Mouse (Mus musculus) embryo, embryonic 11.5 days (tissue): ENCODE measurements at regions not wholly inside any gene's neighbourhood (a gene's known extent, or its start where the extent isn't known, plus 50 kb on each side); places are given as distances from the start of the nearest gene placed in this dataset.
"Not testable (repeated sequence)": the region's sequence is repeated elsewhere in the genome, so short reads cannot be mapped to it uniquely, and the experiment has no call there.

Experiments
- DNase-seq: peaks from one replicate; pipeline ENCODE4 v3.0.0-alpha.2; 2012; ENCODE audit warnings: low read depth, low spot score

GRCm38 (mm10) chr4:153616058-153616457 lies 133.4 kb upstream of the Ajap1 start:
- DNase-seq: no peak

GRCm38 (mm10) chr4:153616938-153617337 lies 134.3 kb upstream of the Ajap1 start:
- no peak for DNase-seq

DNA sequence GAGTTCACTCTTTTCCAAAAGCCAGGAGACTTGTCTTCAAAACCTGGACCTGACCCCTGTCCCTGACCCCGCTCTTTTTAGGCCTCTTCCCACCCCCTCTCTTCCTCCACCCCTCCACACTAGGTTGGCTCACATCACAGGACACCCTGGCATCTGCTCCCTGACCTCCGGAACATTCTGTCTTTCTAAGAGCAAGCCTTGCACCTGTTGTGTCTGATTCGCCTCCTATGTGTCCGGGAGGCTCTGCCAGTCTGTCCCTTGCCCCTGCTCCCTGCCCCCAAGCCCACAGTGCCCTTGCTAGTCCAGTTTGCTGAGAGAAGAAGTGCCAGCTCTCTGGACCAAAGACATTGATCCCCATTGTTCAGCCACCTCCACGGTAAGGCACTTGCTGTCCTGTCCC lies 138.3 kb upstream of the Ajap1 start:
- no peak for DNase-seq

GRCm38 (mm10) chr4:153631161-153631560 lies 148.6 kb upstream of the Ajap1 start:
- DNase-seq: no peak

GRCm38 (mm10) chr4:153632056-153632455 lies 149.4 kb upstream of the Ajap1 start:
- no peak for DNase-seq

DNA sequence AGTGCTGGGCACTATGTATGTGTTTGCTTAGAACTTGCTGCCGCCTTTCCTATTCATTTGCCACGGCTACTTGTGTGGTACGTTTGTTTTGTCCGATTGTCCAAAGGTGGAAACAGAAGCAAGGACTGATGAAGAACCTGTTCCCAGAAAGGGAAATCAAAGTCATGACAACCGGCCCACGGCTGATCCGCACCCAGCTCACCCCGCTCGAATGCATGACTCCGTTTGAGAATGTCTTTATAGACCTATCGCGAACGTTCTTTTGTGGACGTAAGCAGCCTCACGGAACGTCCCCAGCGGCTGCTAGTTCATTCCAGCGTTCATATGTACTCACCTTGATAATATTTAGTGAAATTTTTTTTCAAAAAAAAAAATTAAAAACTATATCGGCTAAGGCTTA lies 149.9 kb upstream of the Ajap1 start:
- DNase-seq: no peak

- DNase-seq: no peak
Measured at GRCm38 (mm10) chr4:153633260-153633659, 150.6 kb upstream of the Ajap1 start.

- no peak for DNase-seq
Measured at GRCm38 (mm10) chr4:153634221-153634881, 151.7 kb upstream of the Ajap1 start.

DNA sequence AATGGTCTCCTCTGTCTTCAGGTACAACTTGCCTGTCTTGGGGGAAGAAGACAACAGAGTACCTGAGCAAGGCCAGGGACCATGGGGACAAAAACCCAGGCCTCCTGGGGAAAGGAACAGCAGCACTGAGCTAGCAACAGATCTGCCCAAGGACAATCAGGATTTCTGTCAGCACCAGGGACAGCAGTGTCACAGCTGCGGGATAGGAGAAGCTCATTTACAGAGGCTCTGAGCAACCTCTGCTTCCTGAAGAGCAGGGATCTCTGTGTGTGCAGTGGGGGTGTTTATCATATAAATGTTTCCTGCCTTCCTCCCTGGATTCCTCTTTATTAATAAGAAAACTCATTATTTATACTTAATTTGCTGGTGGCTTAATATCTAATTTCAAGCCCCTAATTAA lies 155.4 kb upstream of the Ajap1 start:
- no peak for DNase-seq

DNA sequence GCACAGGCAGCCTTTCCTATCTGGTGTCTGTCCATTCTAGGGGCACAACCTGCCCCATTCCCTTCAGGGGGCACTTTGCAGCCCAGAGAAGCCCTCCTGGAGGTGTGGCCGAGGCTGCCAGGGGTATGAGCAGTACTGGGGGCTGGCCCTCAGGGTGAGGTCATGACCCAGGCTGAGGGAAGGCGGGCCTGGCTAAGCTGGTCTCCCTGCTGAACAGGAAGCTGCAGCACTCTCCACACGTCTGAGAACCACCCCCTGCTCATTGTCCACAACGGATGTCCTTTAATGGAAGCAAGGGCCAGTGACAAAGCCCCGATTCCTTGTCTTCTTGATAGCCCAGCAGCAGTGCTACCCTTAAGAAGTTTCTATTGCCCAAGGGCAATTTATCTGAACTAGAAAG lies 169.2 kb upstream of the Ajap1 start:
- DNase-seq: no peak

DNA sequence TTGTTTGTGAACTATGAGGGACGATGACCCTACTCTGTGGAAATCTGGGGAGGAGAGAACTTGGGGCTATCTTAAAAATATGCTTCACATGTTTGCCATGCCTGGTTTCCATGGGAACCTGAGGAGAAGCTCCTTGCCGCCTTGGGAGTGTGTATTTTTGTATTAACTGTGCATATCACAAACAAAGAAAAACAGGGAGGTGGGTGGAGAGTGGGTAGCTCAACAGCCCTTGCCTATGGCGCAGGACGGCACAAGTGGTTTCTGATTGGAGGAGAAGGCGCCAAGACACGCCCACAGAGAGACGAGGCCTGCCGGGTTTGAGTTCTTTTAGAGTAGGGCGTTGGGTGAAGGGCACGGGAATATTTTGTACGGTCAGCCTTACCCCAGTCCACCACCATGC lies 170.2 kb upstream of the Ajap1 start:
- no peak for DNase-seq

GRCm38 (mm10) chr4:153662731-153663130 lies 180.1 kb upstream of the Ajap1 start:
- no peak for DNase-seq

DNA sequence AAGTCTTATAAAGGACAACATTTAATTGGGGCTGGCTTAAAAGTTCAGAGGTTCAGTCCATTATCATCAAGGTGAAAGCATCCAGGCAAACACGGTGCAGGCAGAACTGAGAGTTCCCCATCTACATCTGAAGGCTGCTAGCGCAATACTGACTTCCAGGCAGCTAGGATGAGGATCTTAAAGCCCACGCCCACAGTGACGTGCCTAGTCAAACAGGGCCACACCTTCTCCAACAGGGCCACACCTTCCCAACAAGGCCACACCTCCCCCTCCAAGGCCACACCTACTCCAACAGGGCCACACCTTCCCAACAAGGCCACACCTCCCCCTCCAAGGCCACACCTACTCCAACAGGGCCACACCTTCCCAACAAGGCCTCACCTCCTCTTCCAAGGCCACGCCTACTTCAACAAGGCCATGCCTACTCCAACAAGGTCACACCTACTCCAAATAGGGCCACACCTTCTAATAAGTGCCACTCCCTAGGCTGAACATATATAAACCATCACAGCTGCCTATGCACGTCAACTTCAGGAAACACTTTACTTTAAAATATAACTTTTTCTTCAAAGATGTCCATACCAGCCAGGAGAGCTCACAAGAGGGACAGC lies 184.1 kb upstream of the Ajap1 start:
- not testable (repeated sequence) for DNase-seq

DNA sequence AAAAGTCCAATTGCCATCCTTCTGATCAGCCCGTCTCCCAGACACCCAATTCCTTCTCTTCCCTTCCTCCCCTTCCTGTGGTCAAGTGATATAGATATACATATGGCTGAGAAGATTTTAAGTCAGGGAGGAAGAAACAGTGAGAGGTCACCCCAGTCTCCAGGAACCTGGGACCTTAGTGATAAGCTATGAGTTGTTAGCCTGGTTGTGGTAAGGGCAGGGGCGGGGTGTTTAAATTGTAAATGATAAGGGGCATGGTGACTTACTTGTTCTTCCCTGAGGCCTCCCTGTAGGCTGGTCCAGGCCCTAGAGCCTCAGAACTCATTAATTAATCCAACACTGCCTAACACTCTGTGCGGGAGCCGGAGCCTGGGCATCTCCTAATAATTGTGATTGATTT lies 186.5 kb upstream of the Ajap1 start:
- no peak for DNase-seq

GRCm38 (mm10) chr4:153670216-153670615 lies 187.6 kb upstream of the Ajap1 start:
- no peak for DNase-seq

DNA sequence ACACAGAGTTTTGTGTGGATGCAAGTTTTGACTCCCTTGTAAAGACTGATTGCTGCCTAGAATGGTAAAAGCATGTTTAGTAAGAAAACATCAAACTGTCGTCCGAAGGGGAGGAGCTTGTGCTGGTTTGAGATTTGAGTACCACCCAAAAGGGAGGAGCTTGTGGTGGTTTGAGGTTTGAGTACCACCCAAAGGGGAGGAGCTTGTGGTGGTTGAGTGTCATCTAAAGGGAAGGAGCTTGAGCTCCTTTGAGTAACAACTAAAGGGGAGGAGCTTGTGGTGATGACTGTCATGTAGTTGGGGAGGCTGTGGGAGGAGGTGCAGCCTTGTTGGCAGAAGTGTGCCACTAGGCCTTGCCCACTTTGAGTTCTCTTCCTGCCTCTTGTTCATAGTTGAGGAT lies 192.8 kb upstream of the Ajap1 start:
- DNase-seq: no peak

GRCm38 (mm10) chr4:153679151-153679550 lies 196.5 kb upstream of the Ajap1 start:
- peak; percentile 62 for DNase-seq

- DNase-seq: no peak
Measured at GRCm38 (mm10) chr4:153688441-153688840, 205.8 kb upstream of the Ajap1 start.

GRCm38 (mm10) chr4:153693881-153694280 lies 211.3 kb upstream of the Ajap1 start:
- no peak for DNase-seq

GRCm38 (mm10) chr4:153696426-153697040 lies 213.9 kb upstream of the Ajap1 start:
- DNase-seq: no peak

GRCm38 (mm10) chr4:153707218-153707617 lies 224.6 kb upstream of the Ajap1 start:
- no peak for DNase-seq

- DNase-seq: no peak
Measured at GRCm38 (mm10) chr4:153714995-153715645, 232.5 kb upstream of the Ajap1 start.

DNA sequence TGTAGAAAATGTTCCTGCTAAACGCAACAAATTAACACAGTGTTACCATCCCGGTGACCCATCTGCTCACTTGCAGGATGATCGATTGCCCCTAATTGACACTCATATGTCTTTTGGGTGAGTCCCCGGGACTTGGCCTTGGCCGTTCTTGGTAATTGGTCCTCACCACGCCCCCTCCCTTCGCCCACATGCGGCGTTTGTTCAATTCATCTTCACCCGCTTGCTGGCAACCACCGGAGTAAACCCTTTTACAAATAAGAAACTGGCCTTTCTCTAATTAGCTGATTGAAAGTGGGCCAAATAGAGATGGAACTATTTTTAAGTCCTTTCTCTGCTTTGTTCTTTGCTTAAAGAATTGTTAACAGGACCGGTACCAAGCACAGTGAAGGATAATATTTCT lies 234.7 kb upstream of the Ajap1 start:
- DNase-seq: no peak
